Mouse (Mus musculus): ENCODE measurements around the gene Ccdc114. TPM values are rescaled to one million over a fixed set of nuclear protein-coding genes. Genes with fewer than 3 reads are reported as not detected.
"Not testable (repeated sequence)": the region's sequence is repeated elsewhere in the genome, so short reads cannot be mapped to it uniquely, and the experiment has no call there.

The Ccdc114 gene
- total RNA-seq, 2 experiments from 2014 or later: 1.6 TPM

- peak; percentile 47 for DNase-seq
These were observed 4.7 kb upstream of the Ccdc114 start for GRCm38 (mm10) chr7:45919083-45919671.

- DNase-seq: no peak
These were observed 4.1 kb upstream of the Ccdc114 start for GRCm38 (mm10) chr7:45919761-45920160.

GRCm38 (mm10) chr7:45920583-45921241 lies 3.2 kb upstream of the Ccdc114 start:
- peak; percentile 36 for DNase-seq

GRCm38 (mm10) chr7:45921242-45921621 lies 2.6 kb upstream of the Ccdc114 start, which contains the start of gene Emp3:
Emp3 (minus strand) TSS chr7:45921404.
- DNase-seq: peak; percentile 64

- DNase-seq: no peak
These were observed 1.8 kb upstream of the Ccdc114 start for GRCm38 (mm10) chr7:45921950-45922600.

- peak; percentile 95 for DNase-seq
These were observed 727 bp upstream of the Ccdc114 start for GRCm38 (mm10) chr7:45922928-45923761.

- peak; percentile 48 for DNase-seq
These were observed 551 bp downstream of the Ccdc114 start for GRCm38 (mm10) chr7:45924429-45924816.

- no peak for DNase-seq
These were observed 4.9 kb downstream of the Ccdc114 start for GRCm38 (mm10) chr7:45928626-45929295.

GRCm38 (mm10) chr7:45929688-45930087 lies 5.8 kb downstream of the Ccdc114 start:
- DNase-seq: no peak

- not testable (repeated sequence) for DNase-seq
These were observed 9.9 kb downstream of the Ccdc114 start for GRCm38 (mm10) chr7:45933766-45934165.

GRCm38 (mm10) chr7:45935114-45935513 lies 11.2 kb downstream of the Ccdc114 start:
- DNase-seq: peak; percentile 74

- no peak for DNase-seq
These were observed 16.0 kb downstream of the Ccdc114 start for GRCm38 (mm10) chr7:45939836-45940235.

GRCm38 (mm10) chr7:45941986-45942385 lies 18.1 kb downstream of the Ccdc114 start:
- DNase-seq: no peak

- DNase-seq: not testable (repeated sequence)
These were observed 19.4 kb downstream of the Ccdc114 start for GRCm38 (mm10) chr7:45943280-45943679.

- no peak for DNase-seq
These were observed 25.2 kb downstream of the Ccdc114 start for GRCm38 (mm10) chr7:45949061-45949460.

GRCm38 (mm10) chr7:45956611-45957010 lies 32.7 kb downstream of the Ccdc114 start:
- no peak for DNase-seq

- DNase-seq: no peak
These were observed 48.2 kb downstream of the Ccdc114 start for GRCm38 (mm10) chr7:45971831-45972723.

GRCm38 (mm10) chr7:45973271-45973687 lies 49.4 kb downstream of the Ccdc114 start:
- no peak for DNase-seq

GRCm38 (mm10) chr7:45974103-45974502 lies 50.2 kb downstream of the Ccdc114 start:
- DNase-seq: no peak

- DNase-seq: peak; percentile 15
These were observed 50.6 kb downstream of the Ccdc114 start for GRCm38 (mm10) chr7:45974512-45974911.

GRCm38 (mm10) chr7:45981612-45982011 lies 57.7 kb downstream of the Ccdc114 start:
- DNase-seq: no peak
